28 mouse cellular contexts compared by ENCODE assay signal in the genomic region with DNA sequence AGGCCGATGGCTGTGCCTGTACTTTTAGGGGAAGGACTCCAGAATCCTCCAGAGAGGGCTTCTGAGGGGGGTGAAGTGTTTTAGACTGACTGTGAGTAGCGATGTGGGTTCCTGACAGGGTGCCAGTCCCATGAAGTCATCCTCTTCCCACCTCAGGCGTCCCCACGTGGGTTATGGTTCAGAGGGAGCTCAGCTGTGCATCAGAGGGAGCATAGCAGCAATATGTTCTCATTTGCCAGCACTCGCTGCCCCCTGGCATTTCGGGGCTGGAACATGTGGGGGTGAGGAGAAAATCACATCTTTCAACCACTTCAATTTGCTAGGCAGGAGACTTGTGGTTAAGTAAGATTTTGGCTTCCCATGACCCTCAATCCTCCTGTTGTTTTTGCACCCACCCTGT. TPM values are rescaled to one million over a fixed set of nuclear protein-coding genes. Genes with fewer than 3 reads are reported as not detected.
"Had no signal": no experiment of that assay in that cellular context is flagged by ENCODE, and none has a peak within 500 bp of the region (broad histone marks: within the 10 kb centered on the region; RNA-seq: fewer than 3 reads in every experiment).

No protein-coding gene starts in this region.

- DNase-seq: gastrocnemius, adult 2 months; gastrocnemius, postnatal 10 days; gastrocnemius, postnatal 25 days; heart, adult 18-20 months; heart, postnatal 10 days; heart, postnatal 4 days; kidney, adult 18-20 months; kidney, adult 8-10 months; kidney, postnatal 10 days; kidney, postnatal 25 days; kidney, postnatal 4 days; liver; liver, embryonic 13.5 days had no signal

- H3K9me3 ChIP-seq: hindbrain, embryonic 13.5 days; intestine, embryonic 15.5 days; limb, embryonic 10.5 days; liver, embryonic 13.5 days; liver, embryonic 15.5 days had no signal

- H3K27me3 ChIP-seq: heart, embryonic 12.5 days; hindbrain, embryonic 13.5 days; hindbrain, embryonic 15.5 days; intestine, embryonic 15.5 days; limb, embryonic 12.5 days; liver, embryonic 13.5 days; liver, embryonic 15.5 days had no signal

- ATAC-seq: inflammation-experienced regulatory T-cells, adult 6 months; intestine, embryonic 15.5 days; intestine, postnatal 0 days had no signal

- H3K9ac ChIP-seq: heart, embryonic 12.5 days; hindbrain, embryonic 13.5 days; hindbrain, embryonic 15.5 days; intestine, embryonic 15.5 days; limb, embryonic 12.5 days; liver, embryonic 13.5 days; liver, embryonic 15.5 days had no signal

- H3K4me2 ChIP-seq: heart, embryonic 12.5 days; hindbrain, embryonic 13.5 days; hindbrain, embryonic 15.5 days; intestine, embryonic 15.5 days; limb, embryonic 12.5 days; liver, embryonic 11.5 days; liver, embryonic 13.5 days; liver, embryonic 15.5 days had no signal

- H3K4me1 ChIP-seq: heart, embryonic 10.5 days; heart, embryonic 12.5 days; intestine, embryonic 15.5 days; limb, embryonic 10.5 days; limb, embryonic 12.5 days; liver, embryonic 13.5 days; liver, embryonic 15.5 days had no signal

- H3K4me3 ChIP-seq: gastrocnemius, adult 2 months; heart, embryonic 10.5 days; heart, embryonic 12.5 days; hindbrain, embryonic 10.5 days; hindbrain, embryonic 13.5 days; hindbrain, embryonic 15.5 days; intestine, embryonic 15.5 days; layer of hippocampus, adult 2 months; left cerebral cortex, adult 2 months; limb, embryonic 10.5 days; limb, embryonic 12.5 days; liver, embryonic 13.5 days; liver, embryonic 15.5 days had no signal

- H3K27ac ChIP-seq: gastrocnemius, adult 2 months; heart, embryonic 10.5 days; hindbrain, embryonic 10.5 days; hindbrain, embryonic 13.5 days; hindbrain, embryonic 15.5 days; intestine, embryonic 15.5 days; layer of hippocampus, adult 2 months; left cerebral cortex, adult 2 months; limb, embryonic 10.5 days; limb, embryonic 12.5 days; liver, embryonic 13.5 days; liver, embryonic 15.5 days had no signal

- H3K36me3 ChIP-seq: hindbrain, embryonic 15.5 days; intestine, embryonic 15.5 days; liver, embryonic 13.5 days; liver, embryonic 15.5 days had no signal

RNA-seq across cellular contexts. Expression of a gene that starts 40.1 kb away (rescaled TPM):
- polyA plus RNA-seq: heart, embryonic 16.5 days; inflammation-experienced regulatory T-cells, adult 6 months; limb, embryonic 10.5 days; liver, embryonic 11.5 days; liver, embryonic 15.5 days had no signal
